Mouse (Mus musculus): ENCODE data around the gene Fam129c.
A peak's percentile ranks its signal among the peaks of the same experiment; 100 is the strongest.

The Fam129c gene

GRCm38 (mm10) chr8:71597451-71597850 lies at the start of gene Fam129c:
Fam129c (plus strand) TSS chr8:71597648.
- no peak for DNase-seq

GRCm38 (mm10) chr8:71550754-71551153 lies 46.7 kb upstream of the Fam129c start:
- no peak for DNase-seq

- DNase-seq, result no peak
Observed at GRCm38 (mm10) chr8:71552770-71553169, 44.7 kb upstream of the Fam129c start.

- DNase-seq, result no peak
Observed at GRCm38 (mm10) chr8:71554001-71554400, 43.4 kb upstream of the Fam129c start.

- DNase-seq, result no peak
Observed at GRCm38 (mm10) chr8:71554644-71555043, 42.8 kb upstream of the Fam129c start.

GRCm38 (mm10) chr8:71558071-71558957 lies 39.1 kb upstream of the Fam129c start, which contains the start of gene Tmem221:
Tmem221 (minus strand) TSS chr8:71558871.
- no peak for DNase-seq

GRCm38 (mm10) chr8:71558958-71559690 lies 38.3 kb upstream of the Fam129c start:
- peak; percentile 38 for DNase-seq

GRCm38 (mm10) chr8:71560071-71560470 lies 37.4 kb upstream of the Fam129c start:
- no peak for DNase-seq

- DNase-seq, result no peak
Observed at GRCm38 (mm10) chr8:71560765-71561164, 36.7 kb upstream of the Fam129c start.

- peak; percentile 57 for DNase-seq
Observed at GRCm38 (mm10) chr8:71561401-71561800, 36.0 kb upstream of the Fam129c start.

GRCm38 (mm10) chr8:71562751-71563150 lies 34.7 kb upstream of the Fam129c start:
- peak; percentile 78 for DNase-seq

GRCm38 (mm10) chr8:71563992-71564391 lies 33.5 kb upstream of the Fam129c start:
- no peak for DNase-seq

GRCm38 (mm10) chr8:71566501-71566900 lies 30.9 kb upstream of the Fam129c start, which contains the start of gene Nxnl1:
Nxnl1 (minus strand) TSS chr8:71566601.
- no peak for DNase-seq

GRCm38 (mm10) chr8:71567587-71567986 lies 29.9 kb upstream of the Fam129c start:
- no peak for DNase-seq

GRCm38 (mm10) chr8:71568387-71568937 lies 29.0 kb upstream of the Fam129c start, which contains the start of gene Slc27a1:
Slc27a1 (plus strand) TSS chr8:71568882.
- peak; percentile 78 for DNase-seq

GRCm38 (mm10) chr8:71568941-71569340 lies 28.5 kb upstream of the Fam129c start:
- DNase-seq, result peak; percentile 77

- peak; percentile 98 for DNase-seq
Observed at GRCm38 (mm10) chr8:71569366-71570290, 27.8 kb upstream of the Fam129c start.

- peak; percentile 99 for DNase-seq
Observed at GRCm38 (mm10) chr8:71570291-71570954, 27.0 kb upstream of the Fam129c start.

- DNase-seq, result no peak
Observed at GRCm38 (mm10) chr8:71572077-71572476, 25.4 kb upstream of the Fam129c start.

- DNase-seq, result peak; percentile 83
Observed at GRCm38 (mm10) chr8:71572847-71573633, 24.4 kb upstream of the Fam129c start.

GRCm38 (mm10) chr8:71574426-71574825 lies 23.0 kb upstream of the Fam129c start:
- DNase-seq, result no peak

Measured in cerebellum, adult 9-11 months (tissue).